Mouse (Mus musculus) liver, embryonic 16.5 days (tissue): ENCODE data around the gene Fyco1. TPM values are rescaled to one million over a fixed set of nuclear protein-coding genes. Genes with fewer than 3 reads are reported as not detected.

Experiments
- ATAC-seq: fragments of 200-750 bp; cut with Nextera tagmentation; 2 replicates; pipeline ENCODE4 v1.8.0; 2017; ENCODE audit warnings: low read depth, mild to moderate bottlenecking, moderate number of reproducible peaks, moderate library complexity
- H3K27ac ChIP-seq: fragments of 300-500 bp; sonication (generic); 2 replicates; pipeline ENCODE4 v1.5.1; 2014; ENCODE audit warnings: mild to moderate bottlenecking, low read length
- H3K27me3 ChIP-seq: fragments of 300-500 bp; sonication (generic); 2 replicates; pipeline ENCODE4 v1.6.1; 2014; ENCODE audit warnings: low read depth, low read length, mixed read lengths; ENCODE audit not compliant: control insufficient read depth, insufficient read depth
- H3K36me3 ChIP-seq: fragments of 300-500 bp; sonication (generic); 2 replicates; pipeline ENCODE4 v1.6.1; 2014; ENCODE audit warnings: mild to moderate bottlenecking; ENCODE audit not compliant: control insufficient read depth, insufficient read depth
- H3K4me1 ChIP-seq: fragments of 300-500 bp; sonication (generic); 2 replicates; pipeline ENCODE4 v1.6.1; 2014; ENCODE audit warnings: low read depth, low read length, mixed read lengths; ENCODE audit not compliant: control insufficient read depth
- H3K4me2 ChIP-seq: fragments of 300-500 bp; sonication (generic); 2 replicates; pipeline ENCODE4 v1.6.1; 2014; ENCODE audit warnings: low read depth, low read length, mixed read lengths
- H3K4me3 ChIP-seq: fragments of 300-500 bp; sonication (generic); 2 replicates; pipeline ENCODE4 v1.5.1; 2014; ENCODE audit warnings: low read depth, mild to moderate bottlenecking, low read length
- H3K9ac ChIP-seq: fragments of 300-500 bp; sonication (generic); 2 replicates; pipeline ENCODE4 v1.6.1; 2014; ENCODE audit warnings: low read depth, low read length
- H3K9me3 ChIP-seq: fragments of 300-500 bp; sonication (generic); replicated peaks from 2 replicates; pipeline ENCODE4 v1.6.1; 2016; ENCODE audit warnings: low read length; ENCODE audit not compliant: control insufficient read depth
- WGBS: fragments of 180-500 bp; shearing (Covaris S2); extraction: QIAGEN DNeasy Blood & Tissue Kit; methylation state at CpG from one replicate; pipeline ENCODE4 v1.1.7; 2014; ENCODE audit not compliant: insufficient replicate concordance; 5-methylcytosine and 5-hydroxymethylcytosine counted together
- polyA plus RNA-seq: library from polyadenylated mRNA; unstranded; fragments of >200 nt; fragmentation: Nextera tagmentation; extraction: Ambion mirVana; gene quantifications from 2 replicates; pipeline ENCODE4 v1.2.1, GENCODE M21; 2015

The Fyco1 gene
- polyA plus RNA-seq, 1 experiment from 2014 or later: 4.7 TPM

GRCm38 (mm10) chr9:123851062-123851712 is 512 bp downstream of the Fyco1 start:
- WGBS: under 1% methylated on average over 26 of the region's 27 CpGs
- Histone ChIP-seq H3K36me3 (no peaks in the 10 kb centered on the region), H3K9ac (peak overlapping the region; percentile 95), H3K27me3 (no peaks in the 10 kb centered on the region), H3K4me2 (peak overlapping the region; percentile 78), H3K4me1 (peaks cover 30% of the 10 kb centered on the region), H3K4me3 (peak overlapping the region; percentile 97), H3K27ac (peak overlapping the region; percentile 94), H3K9me3 (no peaks in the 10 kb centered on the region)
- peak; percentile 27 for ATAC-seq

- Histone ChIP-seq H3K4me1 (peaks cover 34% of the 10 kb centered on the region), H3K9me3 (no peaks in the 10 kb centered on the region)
- ATAC-seq: no peak
Observed at GRCm38 (mm10) chr9:123850705-123851061, 1.0 kb downstream of the Fyco1 start.

GRCm38 (mm10) chr9:123849976-123850695 is 1.6 kb downstream of the Fyco1 start:
- 56% methylated on average over 2 of the region's 2 CpGs for WGBS
- peak overlapping the region; percentile 97 for H3K4me3 ChIP-seq
- H3K27ac ChIP-seq: peak overlapping the region; percentile 94
- peak overlapping the region; percentile 78 for H3K4me2 ChIP-seq
- no peaks in the 10 kb centered on the region for H3K36me3 ChIP-seq
- H3K4me1 ChIP-seq: peaks cover 40% of the 10 kb centered on the region
- H3K27me3 ChIP-seq: no peaks in the 10 kb centered on the region
- ATAC-seq: no peak
- H3K9ac ChIP-seq: no peak overlapping the region
- H3K9me3 ChIP-seq: no peaks in the 10 kb centered on the region

More at GRCm38 (mm10) chr9:123850705-123851061, 1.0 kb downstream of the Fyco1 start:
- Histone ChIP-seq H3K9ac (peak overlapping the region; percentile 95), H3K27ac (peak overlapping the region; percentile 94), H3K4me2 (peak overlapping the region; percentile 78), H3K27me3 (no peaks in the 10 kb centered on the region), H3K4me3 (peak overlapping the region; percentile 97), H3K36me3 (no peaks in the 10 kb centered on the region)
- 3% methylated on average over 2 of the region's 2 CpGs for WGBS

GRCm38 (mm10) chr9:123846490-123846889 is 5.2 kb downstream of the Fyco1 start:
- Histone ChIP-seq H3K9me3 (no peaks in the 10 kb centered on the region), H3K36me3 (peaks cover 5% of the 10 kb centered on the region; the same call in 1 of the 2 replicates), H3K9ac (no peak overlapping the region), H3K4me3 (no peak overlapping the region), H3K4me2 (no peak overlapping the region), H3K27ac (peak overlapping the region; percentile 71), H3K4me1 (peaks cover 40% of the 10 kb centered on the region), H3K27me3 (no peaks in the 10 kb centered on the region)
- peak; percentile 67 for ATAC-seq
- WGBS: 29% methylated on average over 1 of the region's 1 CpGs

- H3K9me3 ChIP-seq: no peaks in the 10 kb centered on the region
- H3K9ac ChIP-seq: 0 out of 2 replicates have a peak overlapping the region, but pooled peaks have one; percentile 8
- H3K27ac ChIP-seq: peak overlapping the region; percentile 61
- H3K36me3 ChIP-seq: peaks cover 5% of the 10 kb centered on the region; the same call in 1 of the 2 replicates
- H3K4me2 ChIP-seq: peak overlapping the region; percentile 13; the same call in 1 of the 2 replicates
- peaks cover 31% of the 10 kb centered on the region for H3K4me1 ChIP-seq
- H3K27me3 ChIP-seq: no peaks in the 10 kb centered on the region
- WGBS: 16% methylated on average over 3 of the region's 3 CpGs
- ATAC-seq: peak; percentile 68
- H3K4me3 ChIP-seq: no peak overlapping the region
Observed at GRCm38 (mm10) chr9:123845120-123845519, 6.6 kb downstream of the Fyco1 start.

GRCm38 (mm10) chr9:123844468-123844867 is 7.2 kb downstream of the Fyco1 start:
- Histone ChIP-seq H3K9ac (no peak overlapping the region), H3K9me3 (no peaks in the 10 kb centered on the region), H3K27me3 (no peaks in the 10 kb centered on the region), H3K27ac (no peak overlapping the region), H3K4me1 (peaks cover 25% of the 10 kb centered on the region), H3K4me2 (no peak overlapping the region), H3K4me3 (no peak overlapping the region), H3K36me3 (peaks cover 5% of the 10 kb centered on the region; the same call in 1 of the 2 replicates)
- 67% methylated on average over 3 of the region's 3 CpGs for WGBS
- no peak for ATAC-seq

- Histone ChIP-seq H3K27ac (no peak overlapping the region), H3K4me2 (no peak overlapping the region), H3K4me1 (peaks cover 4% of the 10 kb centered on the region), H3K27me3 (no peaks in the 10 kb centered on the region), H3K36me3 (peaks cover 24% of the 10 kb centered on the region), H3K9me3 (no peaks in the 10 kb centered on the region), H3K9ac (no peak overlapping the region), H3K4me3 (no peak overlapping the region)
- WGBS: 70% methylated on average over 6 of the region's 6 CpGs
- ATAC-seq: no peak
Observed at GRCm38 (mm10) chr9:123840243-123840642, 11.5 kb downstream of the Fyco1 start.

- H3K9ac ChIP-seq: no peak overlapping the region
- no peak for ATAC-seq
- no peaks in the 10 kb centered on the region for H3K4me1 ChIP-seq
- no peak overlapping the region for H3K4me3 ChIP-seq
- no peak overlapping the region for H3K27ac ChIP-seq
- WGBS: 72% methylated on average over 3 of the region's 3 CpGs
- H3K27me3 ChIP-seq: no peaks in the 10 kb centered on the region
- peaks cover 18% of the 10 kb centered on the region for H3K36me3 ChIP-seq
- H3K4me2 ChIP-seq: no peak overlapping the region
- H3K9me3 ChIP-seq: no peaks in the 10 kb centered on the region
Observed at GRCm38 (mm10) chr9:123835851-123836250, 15.8 kb downstream of the Fyco1 start.

GRCm38 (mm10) chr9:123828916-123829315 is 22.8 kb downstream of the Fyco1 start:
- no peak for ATAC-seq
- no peaks in the 10 kb centered on the region for H3K27me3 ChIP-seq
- no peak overlapping the region for H3K27ac ChIP-seq
- no peak overlapping the region for H3K4me2 ChIP-seq
- no peaks in the 10 kb centered on the region for H3K4me1 ChIP-seq
- H3K9ac ChIP-seq: no peak overlapping the region
- WGBS: 81% methylated on average over 4 of the region's 4 CpGs
- no peaks in the 10 kb centered on the region for H3K9me3 ChIP-seq
- no peak overlapping the region for H3K4me3 ChIP-seq
- H3K36me3 ChIP-seq: peaks cover 23% of the 10 kb centered on the region
